Mouse (Mus musculus) bone marrow, adult 2 months (tissue): ENCODE measurements around the gene Zfp800. TPM values are rescaled to one million over a fixed set of nuclear protein-coding genes. Genes with fewer than 3 reads are reported as not detected.

ENCODE experiments used
- H3K27ac ChIP-seq: fragments of 200-500 bp; 2 replicates; pipeline ENCODE4 v1.5.1; 2012; ENCODE audit warnings: low read depth, mild to moderate bottlenecking, control low read depth, inconsistent platforms, low read length; ENCODE audit not compliant: control insufficient read depth, poor library complexity, insufficient read depth
- H3K4me1 ChIP-seq: fragments of 200-500 bp; 2 replicates; pipeline ENCODE4 v1.6.1; 2011; ENCODE audit warnings: low read length; ENCODE audit not compliant: control insufficient read depth, insufficient read depth
- H3K4me3 ChIP-seq: fragments of 200-500 bp; replicated peaks from 2 replicates; pipeline ENCODE3; 2011; ENCODE audit warnings: mild to moderate bottlenecking, low read depth, low read length, control low read depth; ENCODE audit not compliant: control insufficient read depth
- CTCF ChIP-seq: fragments of 200-500 bp; IDR thresholded peaks from 2 replicates; pipeline ENCODE4 v1.5.1; 2011; ENCODE audit warnings: low read length, control low read depth; ENCODE audit not compliant: control insufficient read depth, insufficient read depth
- POLR2A ChIP-seq: fragments of 200-500 bp; IDR thresholded peaks from 2 replicates; pipeline ENCODE4 v1.6.1; 2011; ENCODE audit warnings: low read depth, mild to moderate bottlenecking, control low read depth, low read length, borderline replicate concordance; ENCODE audit not compliant: control insufficient read depth
- WGBS: fragments of 180-500 bp; shearing (Covaris S2); methylation state at CpG from one replicate; pipeline ENCODE4 v1.1.7; 2018; 5-methylcytosine and 5-hydroxymethylcytosine counted together
- polyA plus RNA-seq: library from polyadenylated mRNA; stranded (reverse); fragments of >200 nt; gene quantifications from 2 replicates; pipeline ENCODE4 v1.2.4, GENCODE M21; 2011; ENCODE audit warnings: low replicate concordance; ENCODE audit not compliant: missing spikeins, insufficient read depth, insufficient read length

Gene Zfp800
- polyA plus RNA-seq, 1 experiment = 10.0 TPM

DNA sequence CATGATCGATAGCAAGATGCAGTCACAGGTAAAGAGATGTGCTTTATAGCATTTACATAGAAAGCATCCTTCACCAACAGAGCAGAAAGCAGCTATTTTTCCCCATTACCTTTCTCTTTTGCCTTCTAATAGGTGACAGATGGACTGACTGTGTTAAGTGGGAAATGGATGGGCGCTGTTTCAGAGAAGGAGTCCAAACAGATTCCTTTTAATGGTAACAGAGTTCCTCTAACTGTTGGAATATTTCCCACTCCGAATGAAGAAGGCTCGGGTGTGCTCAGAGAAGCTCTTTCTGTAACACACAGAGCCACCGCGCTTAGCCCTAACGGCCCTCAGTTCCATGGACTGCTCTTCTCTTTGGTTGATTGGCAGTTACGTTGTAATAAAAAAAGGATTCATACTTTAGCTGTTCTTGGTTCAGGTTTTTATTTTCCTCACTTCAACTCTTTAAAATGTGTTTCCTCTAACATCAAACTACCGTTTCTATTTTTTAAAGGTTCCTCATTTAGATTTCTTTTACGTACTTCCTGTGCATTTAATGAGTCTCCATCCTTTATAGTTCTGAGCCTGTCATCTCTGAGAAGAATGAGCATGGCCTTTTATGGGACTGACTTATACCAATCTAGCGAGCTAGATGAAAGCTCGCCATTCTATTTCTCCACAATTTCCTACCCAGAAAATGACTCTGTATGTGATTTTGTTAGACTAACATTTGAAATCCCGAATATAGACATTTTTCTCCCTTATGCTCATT is 78.8 kb downstream of the Zfp800 start:
- 9% methylated on average over 13 of the region's 13 CpGs for WGBS
- no peak for TF ChIP-seq POLR2A
- H3K27ac ChIP-seq = no peak overlapping the region
- no peaks in the 10 kb centered on the region for H3K4me1 ChIP-seq
- no peak overlapping the region for H3K4me3 ChIP-seq

DNA sequence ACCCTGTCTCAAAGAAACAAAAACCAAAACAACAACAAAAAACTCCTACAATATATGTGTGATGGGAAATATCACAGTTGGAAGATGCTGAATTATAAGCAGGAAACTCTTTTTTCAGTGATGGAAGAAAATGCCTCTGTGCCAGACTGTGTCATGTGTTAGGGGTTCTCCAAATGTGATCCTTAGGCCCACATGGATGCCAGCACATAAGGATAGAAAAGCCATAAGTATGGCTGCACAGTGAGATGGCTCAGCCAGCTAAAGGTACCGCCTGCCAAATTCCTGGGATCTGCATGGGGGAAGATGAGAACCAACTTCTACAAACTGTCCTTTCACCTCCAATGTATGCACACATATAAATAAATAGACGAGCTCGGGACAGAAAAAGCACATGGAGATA is 82.6 kb downstream of the Zfp800 start:
- Histone ChIP-seq H3K4me3 (no peak overlapping the region), H3K27ac (no peak overlapping the region), H3K4me1 (no peaks in the 10 kb centered on the region)
- 77% methylated on average over 3 of the region's 3 CpGs for WGBS
- TF ChIP-seq POLR2A = no peak
- TF ChIP-seq CTCF = no peak

DNA sequence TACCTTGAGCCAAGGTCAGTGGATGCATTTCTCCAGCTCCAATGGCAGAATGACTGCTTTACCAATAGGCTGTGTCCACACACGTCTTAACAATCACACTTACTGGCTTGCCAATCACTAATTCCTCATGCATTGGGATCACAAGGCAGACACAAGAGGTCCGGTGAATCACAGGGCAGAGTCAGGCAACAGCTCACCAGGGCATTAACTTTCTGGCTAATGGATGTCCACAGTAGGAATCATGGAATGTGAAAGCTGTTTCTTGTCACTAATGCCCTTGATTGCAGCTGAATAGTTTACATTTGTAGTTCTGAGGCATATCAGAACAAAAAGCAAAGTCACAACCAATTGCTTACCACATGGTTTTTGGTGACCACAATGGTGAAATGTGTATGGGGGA is 85.7 kb downstream of the Zfp800 start:
- TF ChIP-seq POLR2A (no peak), CTCF (no peak)
- WGBS = 85% methylated on average over 2 of the region's 2 CpGs
- Histone ChIP-seq H3K27ac (no peak overlapping the region), H3K4me1 (no peaks in the 10 kb centered on the region), H3K4me3 (no peak overlapping the region)

DNA sequence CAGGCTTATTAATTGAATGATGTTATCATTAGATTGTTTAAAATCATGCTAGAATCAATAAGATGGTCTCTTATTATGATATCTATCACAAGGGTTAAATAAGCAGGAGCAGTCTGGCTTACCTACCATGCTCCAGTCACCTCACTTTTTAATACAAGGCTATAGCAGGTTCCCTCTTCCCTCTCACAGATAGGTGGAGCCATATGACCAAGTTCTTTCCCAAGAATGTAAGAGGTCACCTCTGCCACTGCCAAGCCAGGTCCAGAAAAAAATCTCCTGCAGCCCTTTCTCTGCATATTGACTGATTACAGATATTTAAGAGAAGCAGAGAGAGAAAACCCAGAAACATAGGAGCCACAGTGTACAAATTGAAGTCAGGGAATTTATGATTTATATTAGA is 88.1 kb downstream of the Zfp800 start:
- H3K27ac ChIP-seq = no peak overlapping the region
- TF ChIP-seq POLR2A (no peak), CTCF (no peak)
- no peaks in the 10 kb centered on the region for H3K4me1 ChIP-seq
- no peak overlapping the region for H3K4me3 ChIP-seq

DNA sequence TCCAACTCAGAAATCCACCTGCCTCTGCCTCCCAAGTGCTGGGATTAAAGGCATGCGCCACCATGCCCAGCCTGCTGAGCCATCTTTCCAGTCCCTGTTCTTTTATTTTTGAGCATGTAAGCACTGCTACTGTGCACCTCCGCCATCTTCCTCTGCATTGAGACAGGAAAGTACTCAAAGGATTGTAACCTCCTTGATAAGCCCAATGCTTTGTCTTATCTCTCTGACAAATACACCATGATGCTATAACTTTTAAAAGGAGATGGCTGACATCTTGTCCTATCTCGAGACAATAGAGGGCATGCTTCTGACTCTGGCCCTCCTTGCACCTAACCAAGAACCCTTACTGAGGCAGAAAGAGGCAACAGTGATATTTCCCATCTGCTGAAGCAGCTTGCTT is 88.9 kb downstream of the Zfp800 start:
- 72% methylated on average over 3 of the region's 3 CpGs for WGBS
- no peak overlapping the region for H3K4me3 ChIP-seq
- H3K4me1 ChIP-seq = no peaks in the 10 kb centered on the region
- H3K27ac ChIP-seq = no peak overlapping the region
- TF ChIP-seq CTCF (no peak), POLR2A (no peak)

DNA sequence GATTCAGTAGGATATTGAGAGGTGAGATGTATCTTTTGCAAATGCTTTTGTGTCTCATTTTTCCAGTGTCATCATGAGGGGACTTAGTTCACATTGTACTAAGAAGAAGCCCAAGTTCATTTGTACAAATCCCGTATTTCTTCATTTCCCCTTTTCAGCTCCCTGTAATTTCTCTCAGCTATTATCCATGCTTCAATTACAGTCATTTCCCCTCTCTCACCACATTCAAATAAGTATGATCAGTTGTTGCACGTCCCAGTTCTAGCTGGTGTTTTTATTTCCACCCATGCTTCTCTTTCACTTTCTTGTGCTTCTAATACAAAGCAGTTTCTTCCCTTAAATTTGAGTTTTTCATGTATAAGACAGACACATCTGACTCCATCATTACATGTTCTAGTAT is 91.1 kb downstream of the Zfp800 start:
- no peak overlapping the region for H3K4me3 ChIP-seq
- 27% methylated on average over 2 of the region's 2 CpGs for WGBS
- no peak overlapping the region for H3K27ac ChIP-seq
- TF ChIP-seq CTCF (no peak), POLR2A (no peak)
- H3K4me1 ChIP-seq = no peaks in the 10 kb centered on the region

DNA sequence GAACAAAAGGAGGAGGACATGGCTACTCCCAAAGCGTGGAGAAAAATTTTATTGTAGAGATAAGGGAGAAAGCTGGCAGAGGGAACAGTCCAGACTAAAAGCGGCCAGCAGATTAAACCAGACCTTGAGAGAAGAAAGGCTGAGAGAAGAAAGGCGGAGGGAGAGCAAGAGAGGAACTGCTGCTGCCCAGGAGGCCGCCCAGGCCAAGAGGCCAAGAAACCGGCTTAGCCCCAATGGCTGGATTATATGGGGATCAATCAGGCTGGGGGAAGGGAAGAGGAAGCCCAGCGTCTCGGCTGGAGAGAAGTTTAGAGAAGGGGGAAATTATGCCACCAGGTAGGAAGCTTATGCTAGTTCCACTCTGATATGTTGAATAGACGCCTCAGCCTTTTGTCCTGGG is 101.5 kb downstream of the Zfp800 start:
- 63% methylated on average over 8 of the region's 8 CpGs for WGBS
- H3K4me3 ChIP-seq = no peak overlapping the region
- TF ChIP-seq POLR2A (no peak), CTCF (no peak)
- H3K27ac ChIP-seq = no peak overlapping the region
- no peaks in the 10 kb centered on the region for H3K4me1 ChIP-seq

DNA sequence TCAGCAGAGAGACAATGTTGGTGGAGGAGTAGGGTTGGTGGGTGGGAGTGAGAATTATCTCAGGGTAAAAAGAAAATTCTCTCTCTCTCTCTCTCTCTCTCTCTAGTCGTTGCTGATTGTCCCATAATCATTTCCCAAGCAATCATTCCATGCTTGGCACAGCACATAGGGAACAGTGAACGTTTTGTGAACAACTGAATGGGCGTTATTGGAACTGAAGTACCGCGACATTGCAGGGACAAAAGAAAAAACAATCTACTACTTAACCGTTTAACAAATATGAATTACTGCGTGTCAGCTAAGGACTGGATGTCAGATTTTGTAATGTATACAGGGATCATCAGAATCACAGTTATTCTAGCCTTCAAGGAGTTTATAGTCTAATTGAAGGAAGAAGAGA is 102.2 kb downstream of the Zfp800 start:
- TF ChIP-seq CTCF = no peak
- TF ChIP-seq POLR2A = no peak
- Histone ChIP-seq H3K4me1 (no peaks in the 10 kb centered on the region), H3K27ac (no peak overlapping the region), H3K4me3 (no peak overlapping the region)
- 82% methylated on average over 7 of the region's 7 CpGs for WGBS

DNA sequence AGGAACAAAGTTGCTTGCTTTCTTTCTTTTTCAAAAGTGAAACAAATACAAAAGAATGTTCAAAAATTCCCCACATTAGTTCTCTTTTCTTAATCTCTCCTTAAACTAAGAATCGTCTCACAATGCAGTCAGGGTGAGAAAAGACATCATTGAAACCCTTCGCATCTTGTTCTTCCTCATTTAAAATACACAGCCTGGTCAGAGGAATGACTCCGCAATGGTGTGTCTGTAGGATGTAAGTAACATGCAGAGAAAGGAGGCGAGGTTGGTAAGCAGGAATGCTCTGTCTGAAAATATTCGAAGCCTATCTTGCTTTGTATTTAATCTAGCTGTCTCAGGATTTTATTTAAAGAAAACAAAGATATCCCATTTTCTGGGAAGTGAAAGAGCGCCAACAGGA is 105.0 kb downstream of the Zfp800 start:
- Histone ChIP-seq H3K4me1 (no peaks in the 10 kb centered on the region), H3K4me3 (no peak overlapping the region), H3K27ac (no peak overlapping the region)
- TF ChIP-seq CTCF (no peak), POLR2A (no peak)
- WGBS = 55% methylated on average over 6 of the region's 6 CpGs
